Mouse (Mus musculus): ENCODE measurements around the gene Myo15b. TPM values are rescaled to one million over a fixed set of nuclear protein-coding genes. Genes with fewer than 3 reads are reported as not detected.

Gene Myo15b
- polyA plus RNA-seq, 1 experiment from 2014 or later, result 0.46 TPM

DNA sequence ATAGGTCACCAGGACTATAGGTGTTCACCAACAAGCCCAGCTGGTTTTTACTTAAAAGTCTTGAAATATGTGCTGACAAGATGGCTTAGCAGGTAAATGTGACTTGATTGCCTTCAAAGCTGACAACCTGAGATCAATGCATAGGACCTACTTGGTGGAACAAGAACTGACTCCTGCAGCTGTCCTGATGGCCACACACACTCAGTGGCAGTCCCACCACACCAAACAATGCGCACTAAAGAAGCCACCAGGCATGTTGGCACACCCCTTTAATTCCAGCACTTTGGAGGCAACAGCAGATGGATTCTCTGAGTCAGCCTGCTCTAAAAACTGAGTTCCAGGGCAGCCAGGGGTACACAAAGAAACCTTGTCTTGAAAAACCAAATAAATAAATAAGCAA lies 63.8 kb downstream of the Myo15b start:
- DNase-seq (no peak), ATAC-seq (ENCODE audit: low read depth) (no peak)
- Histone ChIP-seq H3K4me3 (replicated peaks) (no peak overlapping the region), H3K27me3 (no peaks in the 10 kb centered on the region), H3K36me3 (peaks cover 51% of the 10 kb centered on the region), H3K9ac (no peak overlapping the region), H3K9me3 (replicated peaks) (no peaks in the 10 kb centered on the region), H3K4me1 (replicated peaks) (peaks cover 3% of the 10 kb centered on the region; the same call in 1 of the 2 replicates), H3K27ac (no peak overlapping the region), H3K4me2 (no peak overlapping the region)
- 83% methylated on average over 1 of the region's 1 CpGs for WGBS (ENCODE audit: insufficient replicate concordance)

DNA sequence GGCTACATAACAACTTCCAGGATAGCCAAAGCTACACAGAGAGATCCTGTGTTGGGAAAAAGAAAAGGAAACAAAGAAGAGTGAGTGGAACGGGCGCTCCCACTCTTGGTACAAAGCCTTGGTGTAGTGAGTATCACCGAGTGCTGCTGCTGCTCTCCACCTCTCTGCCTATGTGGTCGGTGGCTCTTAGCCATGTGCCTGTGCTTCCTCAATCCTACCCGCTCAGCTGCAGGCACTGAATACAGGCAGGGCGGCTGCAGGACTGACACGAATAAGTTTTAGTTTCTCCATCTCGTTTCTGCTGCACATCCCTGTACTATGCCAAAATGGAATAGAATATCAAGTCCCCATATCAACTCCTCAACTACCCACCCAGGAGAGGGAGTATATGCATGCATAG lies 70.8 kb downstream of the Myo15b start:
- Histone ChIP-seq H3K27me3 (no peaks in the 10 kb centered on the region), H3K4me3 (replicated peaks) (no peak overlapping the region), H3K4me1 (replicated peaks) (peaks cover 23% of the 10 kb centered on the region), H3K27ac (no peak overlapping the region), H3K9ac (no peak overlapping the region), H3K36me3 (peaks cover 40% of the 10 kb centered on the region), H3K9me3 (replicated peaks) (no peaks in the 10 kb centered on the region), H3K4me2 (no peak overlapping the region)
- 85% methylated on average over 8 of the region's 8 CpGs for WGBS (ENCODE audit: insufficient replicate concordance)
- ATAC-seq (ENCODE audit: low read depth) (no peak), DNase-seq (no peak)

DNA sequence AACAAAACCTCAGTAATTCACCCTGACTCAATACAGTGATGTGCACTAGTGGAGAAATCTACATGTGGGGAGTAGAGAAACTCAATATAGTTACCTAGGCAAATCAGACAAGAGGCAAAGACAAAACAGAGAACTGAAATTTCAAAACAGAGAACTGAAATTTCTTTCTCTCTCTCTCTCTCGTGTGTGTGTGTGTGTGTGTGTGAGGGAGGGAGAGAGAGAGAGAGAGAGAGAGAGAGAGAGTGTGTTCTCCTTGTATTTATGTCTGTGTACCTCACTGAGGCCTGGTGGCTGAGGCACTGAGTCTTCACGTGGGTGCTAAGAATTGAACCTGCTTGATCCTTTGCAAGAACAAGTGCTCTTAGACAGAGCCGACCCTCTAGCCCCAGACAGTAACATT lies 71.6 kb downstream of the Myo15b start:
- DNase-seq, result no peak
- Histone ChIP-seq H3K4me2 (no peak overlapping the region), H3K36me3 (peaks cover 35% of the 10 kb centered on the region), H3K27ac (no peak overlapping the region), H3K4me3 (replicated peaks) (no peak overlapping the region), H3K9ac (no peak overlapping the region), H3K9me3 (replicated peaks) (no peaks in the 10 kb centered on the region), H3K27me3 (no peaks in the 10 kb centered on the region), H3K4me1 (replicated peaks) (peaks cover 31% of the 10 kb centered on the region)
- 65% methylated on average over 3 of the region's 3 CpGs for WGBS (ENCODE audit: insufficient replicate concordance)
- ATAC-seq (ENCODE audit: low read depth), result no peak

DNA sequence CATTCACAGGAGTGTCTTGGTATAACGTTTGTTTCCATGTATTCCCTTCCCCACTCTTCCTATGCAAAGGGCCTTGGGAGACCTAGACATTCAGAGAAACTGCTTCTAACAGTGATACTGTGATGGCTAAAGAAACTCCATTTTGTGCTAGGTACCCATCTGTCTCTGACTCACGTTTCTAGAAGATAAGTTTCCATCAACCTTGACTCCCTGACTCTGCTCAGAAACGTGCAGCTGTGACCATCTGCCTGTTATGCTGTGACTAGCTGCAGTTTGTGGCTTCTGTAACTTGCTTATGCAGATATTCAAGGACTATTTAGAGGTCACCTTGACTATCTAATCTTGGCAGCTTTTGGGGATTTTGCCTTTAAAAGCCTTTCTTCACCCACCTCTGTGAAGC lies 73.0 kb downstream of the Myo15b start:
- no peak for DNase-seq
- H3K9ac ChIP-seq, result no peak overlapping the region
- no peak for ATAC-seq (ENCODE audit: low read depth)
- peaks cover 40% of the 10 kb centered on the region for H3K36me3 ChIP-seq
- no peaks in the 10 kb centered on the region for H3K27me3 ChIP-seq
- 0 out of 2 replicates have a peak overlapping the region, but pooled peaks have one; percentile 92 for H3K4me3 ChIP-seq (replicated peaks)
- H3K4me2 ChIP-seq, result peak overlapping the region; percentile 91; the same call in 1 of the 2 replicates
- peaks cover 39% of the 10 kb centered on the region for H3K4me1 ChIP-seq (replicated peaks)
- H3K9me3 ChIP-seq (replicated peaks), result no peaks in the 10 kb centered on the region
- WGBS (ENCODE audit: insufficient replicate concordance), result 44% methylated on average over 3 of the region's 3 CpGs
- H3K27ac ChIP-seq, result no peak overlapping the region

DNA sequence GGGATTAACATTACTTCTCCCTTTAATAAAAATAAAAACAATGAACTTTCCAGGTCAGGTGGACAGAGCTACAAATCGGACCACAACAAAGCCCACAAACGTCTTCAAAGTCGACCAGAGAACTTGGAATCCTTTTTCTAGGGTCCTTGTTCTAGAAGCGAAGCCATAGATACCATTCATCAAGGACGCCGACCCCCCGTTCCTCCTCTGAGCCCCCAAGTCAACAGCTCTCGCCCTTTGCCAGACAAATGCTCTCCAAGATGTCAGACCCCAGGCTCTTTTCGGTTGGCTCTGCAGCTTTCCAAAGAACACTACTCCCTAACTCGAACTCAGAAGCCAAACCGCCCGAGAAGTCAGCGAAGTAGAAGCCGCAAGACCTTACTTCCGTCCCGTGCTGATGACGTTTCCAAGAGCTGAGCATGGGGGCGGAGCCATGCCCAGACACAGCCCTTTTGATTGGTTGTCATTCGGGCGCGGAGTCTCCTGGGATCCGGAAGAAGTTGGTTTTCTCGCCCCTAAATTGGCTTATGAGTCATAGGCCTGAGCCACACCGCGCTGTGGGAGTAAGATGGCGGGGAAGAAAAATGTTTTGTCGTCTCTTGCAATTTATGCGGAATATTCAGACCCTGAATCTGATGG lies 75.0 kb downstream of the Myo15b start, which contains the start of the genes Sap30bp and Recql5:
Gene Sap30bp, plus strand, starts transcription at position 175 of the 639 bp plus-strand sequence.
Gene Recql5, minus strand, starts transcription at position 370 of the 639 bp plus-strand sequence.
- H3K4me1 ChIP-seq (replicated peaks), result peaks cover 39% of the 10 kb centered on the region
- peak within 1 kb of the TSS; percentile 51 for H3K27ac ChIP-seq
- H3K27me3 ChIP-seq, result no peaks in the 10 kb centered on the region
- H3K4me2 ChIP-seq, result peak within 1 kb of the TSS; percentile 91
- no peaks in the 10 kb centered on the region for H3K9me3 ChIP-seq (replicated peaks)
- H3K4me3 ChIP-seq (replicated peaks), result peak within 1 kb of the TSS; percentile 92
- under 1% methylated on average over 28 of the region's 28 CpGs for WGBS (ENCODE audit: insufficient replicate concordance)
- H3K36me3 ChIP-seq, result peaks cover 43% of the 10 kb centered on the region
- peak; percentile 95 for DNase-seq
- H3K9ac ChIP-seq, result peak within 1 kb of the TSS; percentile 87
- ATAC-seq (ENCODE audit: low read depth), result peak; percentile 98

DNA sequence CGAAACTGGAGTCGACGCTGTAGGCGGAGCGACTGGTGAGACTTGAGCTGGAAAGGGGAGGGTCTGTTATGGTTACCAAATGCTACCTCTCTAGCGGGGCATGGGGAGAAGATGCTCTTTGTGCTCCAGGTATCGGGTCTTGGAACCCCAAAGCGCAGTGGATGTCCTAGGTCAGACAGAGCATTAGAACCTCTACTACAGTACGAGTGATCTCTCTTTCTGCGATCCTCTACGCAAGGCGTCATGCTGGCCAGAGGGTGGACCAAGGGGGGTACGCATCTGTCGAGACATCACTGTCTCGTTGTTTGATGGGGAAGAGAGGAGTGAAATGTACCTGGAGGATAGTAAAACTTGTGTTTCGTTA lies 75.5 kb downstream of the Myo15b start:
- no peaks in the 10 kb centered on the region for H3K27me3 ChIP-seq
- H3K27ac ChIP-seq, result peak overlapping the region; percentile 51; the same call in 1 of the 2 replicates
- peak; percentile 45 for ATAC-seq (ENCODE audit: low read depth)
- H3K9me3 ChIP-seq (replicated peaks), result no peaks in the 10 kb centered on the region
- H3K4me2 ChIP-seq, result peak overlapping the region; percentile 86
- peaks cover 39% of the 10 kb centered on the region for H3K4me1 ChIP-seq (replicated peaks)
- peak overlapping the region; percentile 92 for H3K4me3 ChIP-seq (replicated peaks)
- WGBS (ENCODE audit: insufficient replicate concordance), result under 1% methylated on average over 16 of the region's 16 CpGs
- no peak for DNase-seq
- peaks cover 41% of the 10 kb centered on the region for H3K36me3 ChIP-seq
- H3K9ac ChIP-seq, result peak overlapping the region; percentile 87

DNA sequence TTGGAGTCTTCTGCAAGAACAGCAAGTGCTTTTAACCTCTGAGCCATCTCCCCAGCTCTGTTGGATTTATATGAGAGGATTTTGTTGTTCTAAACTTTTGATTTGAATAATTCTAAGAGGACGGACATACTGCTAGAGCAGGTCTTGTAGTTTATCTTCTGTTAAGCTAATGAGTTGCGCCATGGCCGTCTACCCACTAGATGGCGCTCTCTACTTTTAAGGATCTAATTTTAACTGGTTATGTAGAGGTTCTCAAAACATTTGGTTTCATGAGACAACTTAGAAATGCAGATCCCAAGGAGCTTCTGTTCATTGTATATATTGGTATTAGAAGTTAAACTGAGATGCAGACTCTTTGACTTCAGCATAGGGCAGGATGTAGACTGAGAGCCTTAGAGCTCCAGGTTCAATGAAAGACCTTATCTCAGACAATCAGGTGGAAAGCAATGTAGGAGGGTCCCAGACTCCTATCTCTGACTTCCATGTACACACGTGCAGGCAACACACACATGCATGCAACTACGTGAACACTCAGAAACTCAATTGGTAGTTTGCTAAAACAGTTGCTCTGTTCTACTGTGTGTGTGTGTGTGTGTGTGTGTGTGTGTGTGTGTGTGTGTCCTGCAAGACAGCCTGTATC lies 81.6 kb downstream of the Myo15b start:
- Histone ChIP-seq H3K36me3 (peaks cover 87% of the 10 kb centered on the region), H3K9me3 (replicated peaks) (no peaks in the 10 kb centered on the region), H3K4me3 (replicated peaks) (no peak overlapping the region), H3K27me3 (no peaks in the 10 kb centered on the region), H3K27ac (no peak overlapping the region), H3K4me1 (replicated peaks) (peaks cover 15% of the 10 kb centered on the region), H3K9ac (no peak overlapping the region), H3K4me2 (no peak overlapping the region)
- peak; percentile 34 for DNase-seq
- WGBS (ENCODE audit: insufficient replicate concordance), result 14% methylated on average over 6 of the region's 6 CpGs
- ATAC-seq (ENCODE audit: low read depth), result peak; percentile 72

DNA sequence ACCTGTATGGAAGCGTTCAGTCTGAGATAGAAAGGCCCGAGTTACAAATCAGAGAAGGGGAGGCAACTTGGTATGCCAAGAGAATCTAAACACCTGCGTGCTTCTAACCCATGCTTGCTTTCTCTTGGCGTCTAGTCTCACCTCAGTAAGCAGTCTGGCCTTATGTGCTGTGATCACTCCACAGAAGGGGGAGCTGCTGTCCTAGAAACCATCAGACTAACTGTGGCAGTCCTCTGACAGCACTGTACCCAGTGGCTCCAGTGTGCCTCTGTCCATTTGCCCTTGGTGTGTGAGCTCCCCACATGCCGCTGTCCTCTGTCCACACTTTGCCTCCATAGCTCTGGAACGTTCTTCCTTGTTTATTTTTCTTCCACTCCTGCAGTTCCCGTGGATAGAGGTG lies 83.8 kb downstream of the Myo15b start:
- WGBS (ENCODE audit: insufficient replicate concordance), result 85% methylated on average over 7 of the region's 7 CpGs
- peaks cover 88% of the 10 kb centered on the region for H3K36me3 ChIP-seq
- no peak for ATAC-seq (ENCODE audit: low read depth)

More for the DNA sequence above, 83.8 kb downstream of the Myo15b start:
- Histone ChIP-seq H3K4me1 (replicated peaks) (peaks cover 7% of the 10 kb centered on the region), H3K4me3 (replicated peaks) (no peak overlapping the region), H3K27me3 (no peaks in the 10 kb centered on the region), H3K27ac (no peak overlapping the region), H3K9me3 (replicated peaks) (no peaks in the 10 kb centered on the region), H3K4me2 (no peak overlapping the region), H3K9ac (no peak overlapping the region)
- no peak for DNase-seq

Other genes starting within 250 kb of the Myo15b start
- 26.8 and 30.3 TPM in 2 replicates for gene Mif4gd, start 245.4 kb upstream of the Myo15b start, polyA plus RNA-seq (2015; fragmentation: Nextera tagmentation; extraction: Ambion mirVana)
- gene Slc25a19, start 230.1 kb upstream of the Myo15b start, polyA plus RNA-seq (2015; fragmentation: Nextera tagmentation; extraction: Ambion mirVana), result 12.2 and 15.8 TPM in 2 replicates
- 56.7 and 63.5 TPM in 2 replicates for gene Grb2, start 149.8 kb upstream of the Myo15b start, polyA plus RNA-seq (2015; fragmentation: Nextera tagmentation; extraction: Ambion mirVana)
- 8.2 and 10.9 TPM in 2 replicates for gene Tmem94, start 93.0 kb upstream of the Myo15b start, polyA plus RNA-seq (2015; fragmentation: Nextera tagmentation; extraction: Ambion mirVana)
- gene Caskin2, start 44.8 kb upstream of the Myo15b start, polyA plus RNA-seq (2015; fragmentation: Nextera tagmentation; extraction: Ambion mirVana), result 5.7 and 6.0 TPM in 2 replicates
- 19.3 and 20.1 TPM in 2 replicates for gene Tsen54, start 43.7 kb upstream of the Myo15b start, polyA plus RNA-seq (2015; fragmentation: Nextera tagmentation; extraction: Ambion mirVana)
- 9.8 and 10.2 TPM in 2 replicates for gene Llgl2, start 34.4 kb upstream of the Myo15b start, polyA plus RNA-seq (2015; fragmentation: Nextera tagmentation; extraction: Ambion mirVana)
- 39.0 and 42.3 TPM in 2 replicates for gene Smim5, start 41.6 kb downstream of the Myo15b start, polyA plus RNA-seq (2015; fragmentation: Nextera tagmentation; extraction: Ambion mirVana)
- 3.0 and 3.2 TPM in 2 replicates for gene Smim6, start 53.6 kb downstream of the Myo15b start, polyA plus RNA-seq (2015; fragmentation: Nextera tagmentation; extraction: Ambion mirVana)
- gene Sap30bp, start 74.9 kb downstream of the Myo15b start, polyA plus RNA-seq (2015; fragmentation: Nextera tagmentation; extraction: Ambion mirVana), result 23.4 and 35.2 TPM in 2 replicates
- 9.9 and 10.2 TPM in 2 replicates for gene Recql5, start 75.1 kb downstream of the Myo15b start, polyA plus RNA-seq (2015; fragmentation: Nextera tagmentation; extraction: Ambion mirVana)
- gene Itgb4, start 116.3 kb downstream of the Myo15b start, polyA plus RNA-seq (2015; fragmentation: Nextera tagmentation; extraction: Ambion mirVana), result 0.23 and 0.25 TPM in 2 replicates
- 164 and 165 TPM in 2 replicates for gene Galk1, start 154.3 kb downstream of the Myo15b start, polyA plus RNA-seq (2015; fragmentation: Nextera tagmentation; extraction: Ambion mirVana)
- gene H3f3b, start 169.6 kb downstream of the Myo15b start, polyA plus RNA-seq (2015; fragmentation: Nextera tagmentation; extraction: Ambion mirVana), result 785 and 880 TPM in 2 replicates
- gene Unk, start 171.9 kb downstream of the Myo15b start, polyA plus RNA-seq (2015; fragmentation: Nextera tagmentation; extraction: Ambion mirVana), result 9.8 and 10.7 TPM in 2 replicates
- gene Unc13d, start 219.6 kb downstream of the Myo15b start, polyA plus RNA-seq (2015; fragmentation: Nextera tagmentation; extraction: Ambion mirVana), result 31.6 and 32.7 TPM in 2 replicates
- gene Wbp2, start 228.6 kb downstream of the Myo15b start, polyA plus RNA-seq (2015; fragmentation: Nextera tagmentation; extraction: Ambion mirVana), result 58.9 and 81.2 TPM in 2 replicates